Mouse (Mus musculus): Measurements from ENCODE around the gene Gaa. TPM values are rescaled to one million over a fixed set of nuclear protein-coding genes. Genes with fewer than 3 reads are reported as not detected.

Gaa gene
- 121 and 131 TPM in 2 replicates for polyA plus RNA-seq (2015; fragmentation: Nextera tagmentation; extraction: Ambion mirVana)

- Histone ChIP-seq H3K9ac (ENCODE audit: low read depth, low read length) (peak within 1 kb of the TSS; percentile 89), H3K9me3 (ENCODE audit: control insufficient read depth, low read length) (no peaks in the 10 kb centered on the region), H3K27me3 (replicated peaks; ENCODE audit: control insufficient read depth, insufficient read depth, low read length) (no peaks in the 10 kb centered on the region), H3K4me3 (ENCODE audit: low read length) (peak within 1 kb of the TSS; percentile 80), H3K4me1 (ENCODE audit: control insufficient read depth, insufficient read depth, low read depth, low read length) (peaks cover 14% of the 10 kb centered on the region), H3K36me3 (ENCODE audit: control insufficient read depth, insufficient read depth, low read length) (peaks cover 4% of the 10 kb centered on the region), H3K27ac (ENCODE audit: low read depth, low read length) (peak within 1 kb of the TSS; percentile 72; the same call in 1 of the 2 replicates), H3K4me2 (ENCODE audit: low read length) (peak within 1 kb of the TSS; percentile 87)
- WGBS = 4% methylated on average over 52 of the region's 52 CpGs
- peak; percentile 84 for ATAC-seq
Observed at GRCm38 (mm10) chr11:119267768-119268556, at the start of gene Gaa. TSS of gene Gaa (plus strand) at chr11:119267887.

GRCm38 (mm10) chr11:119219816-119220465 lies 47.7 kb upstream of the Gaa start:
- H3K9ac ChIP-seq (ENCODE audit: low read depth, low read length) = peak overlapping the region; percentile 46
- no peak overlapping the region for H3K4me3 ChIP-seq (ENCODE audit: low read length)
- peaks cover 58% of the 10 kb centered on the region for H3K4me1 ChIP-seq (ENCODE audit: control insufficient read depth, insufficient read depth, low read depth, low read length)

GRCm38 (mm10) chr11:119221812-119222510 lies 45.7 kb upstream of the Gaa start:
- ATAC-seq = no peak
- no peak overlapping the region for H3K9ac ChIP-seq (ENCODE audit: low read depth, low read length)
- H3K27ac ChIP-seq (ENCODE audit: low read depth, low read length) = peak overlapping the region; percentile 12; the same call in 1 of the 2 replicates
- H3K4me2 ChIP-seq (ENCODE audit: low read length) = no peak overlapping the region
- no peaks in the 10 kb centered on the region for H3K36me3 ChIP-seq (ENCODE audit: control insufficient read depth, insufficient read depth, low read length)
- H3K4me3 ChIP-seq (ENCODE audit: low read length) = no peak overlapping the region
- no peaks in the 10 kb centered on the region for H3K9me3 ChIP-seq (ENCODE audit: control insufficient read depth, low read length)
- no peaks in the 10 kb centered on the region for H3K27me3 ChIP-seq (replicated peaks; ENCODE audit: control insufficient read depth, insufficient read depth, low read length)
- peaks cover 61% of the 10 kb centered on the region for H3K4me1 ChIP-seq (ENCODE audit: control insufficient read depth, insufficient read depth, low read depth, low read length)
- WGBS = 32% methylated on average over 10 of the region's 11 CpGs

More at GRCm38 (mm10) chr11:119219816-119220465, 47.7 kb upstream of the Gaa start:
- Histone ChIP-seq H3K27ac (ENCODE audit: low read depth, low read length) (peak overlapping the region; percentile 74), H3K9me3 (ENCODE audit: control insufficient read depth, low read length) (no peaks in the 10 kb centered on the region), H3K4me2 (ENCODE audit: low read length) (peak overlapping the region; percentile 39), H3K27me3 (replicated peaks; ENCODE audit: control insufficient read depth, insufficient read depth, low read length) (no peaks in the 10 kb centered on the region), H3K36me3 (ENCODE audit: control insufficient read depth, insufficient read depth, low read length) (no peaks in the 10 kb centered on the region)
- peak; percentile 38 for ATAC-seq
- 6% methylated on average over 17 of the region's 17 CpGs for WGBS

- ATAC-seq = no peak
- WGBS = 62% methylated on average over 20 of the region's 20 CpGs
- H3K27me3 ChIP-seq (replicated peaks; ENCODE audit: control insufficient read depth, insufficient read depth, low read length) = no peaks in the 10 kb centered on the region
- no peaks in the 10 kb centered on the region for H3K9me3 ChIP-seq (ENCODE audit: control insufficient read depth, low read length)
- no peak overlapping the region; the same call in 1 of the 2 replicates for H3K4me2 ChIP-seq (ENCODE audit: low read length)
- no peak overlapping the region for H3K4me3 ChIP-seq (ENCODE audit: low read length)
- no peak overlapping the region for H3K9ac ChIP-seq (ENCODE audit: low read depth, low read length)
- H3K27ac ChIP-seq (ENCODE audit: low read depth, low read length) = peak overlapping the region; percentile 41
- no peaks in the 10 kb centered on the region for H3K36me3 ChIP-seq (ENCODE audit: control insufficient read depth, insufficient read depth, low read length)
- H3K4me1 ChIP-seq (ENCODE audit: control insufficient read depth, insufficient read depth, low read depth, low read length) = peaks cover 67% of the 10 kb centered on the region
Observed at GRCm38 (mm10) chr11:119223124-119223890, 44.4 kb upstream of the Gaa start.

- no peaks in the 10 kb centered on the region for H3K27me3 ChIP-seq (replicated peaks; ENCODE audit: control insufficient read depth, insufficient read depth, low read length)
- H3K4me2 ChIP-seq (ENCODE audit: low read length) = no peak overlapping the region
- no peaks in the 10 kb centered on the region for H3K9me3 ChIP-seq (ENCODE audit: control insufficient read depth, low read length)
- H3K4me3 ChIP-seq (ENCODE audit: low read length) = no peak overlapping the region
- H3K9ac ChIP-seq (ENCODE audit: low read depth, low read length) = no peak overlapping the region
- peaks cover 67% of the 10 kb centered on the region for H3K4me1 ChIP-seq (ENCODE audit: control insufficient read depth, insufficient read depth, low read depth, low read length)
- H3K36me3 ChIP-seq (ENCODE audit: control insufficient read depth, insufficient read depth, low read length) = no peaks in the 10 kb centered on the region
- no peak overlapping the region for H3K27ac ChIP-seq (ENCODE audit: low read depth, low read length)
- no peak for ATAC-seq
- WGBS = 86% methylated on average over 6 of the region's 6 CpGs
Observed at GRCm38 (mm10) chr11:119224926-119225325, 42.8 kb upstream of the Gaa start.

- H3K4me3 ChIP-seq (ENCODE audit: low read length) = no peak overlapping the region
- H3K9ac ChIP-seq (ENCODE audit: low read depth, low read length) = peak overlapping the region; percentile 8
- peak overlapping the region; percentile 21 for H3K4me2 ChIP-seq (ENCODE audit: low read length)
- H3K27ac ChIP-seq (ENCODE audit: low read depth, low read length) = no peak overlapping the region
- H3K9me3 ChIP-seq (ENCODE audit: control insufficient read depth, low read length) = no peaks in the 10 kb centered on the region
- no peaks in the 10 kb centered on the region for H3K36me3 ChIP-seq (ENCODE audit: control insufficient read depth, insufficient read depth, low read length)
- ATAC-seq = no peak
- 63% methylated on average over 9 of the region's 9 CpGs for WGBS
- H3K27me3 ChIP-seq (replicated peaks; ENCODE audit: control insufficient read depth, insufficient read depth, low read length) = no peaks in the 10 kb centered on the region
- H3K4me1 ChIP-seq (ENCODE audit: control insufficient read depth, insufficient read depth, low read depth, low read length) = peaks cover 60% of the 10 kb centered on the region
Observed at GRCm38 (mm10) chr11:119225634-119226033, 42.1 kb upstream of the Gaa start.

- WGBS = 3% methylated on average over 12 of the region's 12 CpGs
- peak overlapping the region; percentile 84 for H3K27ac ChIP-seq (ENCODE audit: low read depth, low read length)
- H3K9ac ChIP-seq (ENCODE audit: low read depth, low read length) = peak overlapping the region; percentile 88
- H3K27me3 ChIP-seq (replicated peaks; ENCODE audit: control insufficient read depth, insufficient read depth, low read length) = no peaks in the 10 kb centered on the region
- ATAC-seq = no peak
- peaks cover 47% of the 10 kb centered on the region for H3K4me1 ChIP-seq (ENCODE audit: control insufficient read depth, insufficient read depth, low read depth, low read length)
- H3K4me2 ChIP-seq (ENCODE audit: low read length) = peak overlapping the region; percentile 100
- H3K9me3 ChIP-seq (ENCODE audit: control insufficient read depth, low read length) = no peaks in the 10 kb centered on the region
- peak overlapping the region; percentile 84 for H3K4me3 ChIP-seq (ENCODE audit: low read length)
- no peaks in the 10 kb centered on the region for H3K36me3 ChIP-seq (ENCODE audit: control insufficient read depth, insufficient read depth, low read length)
Observed at GRCm38 (mm10) chr11:119227591-119227990, 40.1 kb upstream of the Gaa start.

GRCm38 (mm10) chr11:119228091-119228781 lies 39.5 kb upstream of the Gaa start, which contains the start of the genes Tbc1d16 and Ccdc40:
TSS of gene Tbc1d16 (minus strand) at chr11:119228499.
TSS of gene Ccdc40 (plus strand) at chr11:119228572.
- Histone ChIP-seq H3K4me3 (ENCODE audit: low read length) (peak within 1 kb of the TSS; percentile 84), H3K4me1 (ENCODE audit: control insufficient read depth, insufficient read depth, low read depth, low read length) (peaks cover 42% of the 10 kb centered on the region), H3K9me3 (ENCODE audit: control insufficient read depth, low read length) (no peaks in the 10 kb centered on the region), H3K27ac (ENCODE audit: low read depth, low read length) (peak within 1 kb of the TSS; percentile 84), H3K4me2 (ENCODE audit: low read length) (peak within 1 kb of the TSS; percentile 100), H3K27me3 (replicated peaks; ENCODE audit: control insufficient read depth, insufficient read depth, low read length) (no peaks in the 10 kb centered on the region), H3K9ac (ENCODE audit: low read depth, low read length) (peak within 1 kb of the TSS; percentile 88), H3K36me3 (ENCODE audit: control insufficient read depth, insufficient read depth, low read length) (no peaks in the 10 kb centered on the region)
- under 1% methylated on average over 41 of the region's 66 CpGs for WGBS
- peak; percentile 85 for ATAC-seq

Data from hindbrain, embryonic 16.5 days (tissue).